Mouse (Mus musculus) megakaryocyte progenitor cell, adult 5-6 weeks (primary cell): ENCODE data around the gene Tas1r3. TPM values are rescaled to one million over a fixed set of nuclear protein-coding genes. Genes with fewer than 3 reads are reported as not detected.

Experiments
- total RNA-seq, 2 experiments: library from RNA; stranded (forward) in 1 of 2; stranded (reverse) in 1 of 2; fragments of 157-497, 149-512 nt in 1 of 2; fragments of 200-1000 nt in 1 of 2; gene quantifications; 2 replicates each; pipeline versions ENCODE4 v1.2.3 to v1.2.4; 2015 to 2017

Gene Tas1r3
- total RNA-seq, 2 experiments from 2014 or later = 0.07 to 0.17 TPM

Other genes with a start within 250 kb of the Tas1r3 start
- gene Cdk11b, start 238.5 kb downstream of the Tas1r3 start, total RNA-seq (2015) = 34.5 and 39.3 TPM in 2 replicates
- 50.7 and 56.0 TPM in 2 replicates for gene Cdk11b, start 238.5 kb downstream of the Tas1r3 start, total RNA-seq (2017)
- gene Gm10563, start 218.0 kb downstream of the Tas1r3 start, total RNA-seq (2015) = not detected in 2 replicates
- gene Gm10563, start 218.0 kb downstream of the Tas1r3 start, total RNA-seq (2017) = not detected in 2 replicates
- 0.12 and 0.20 TPM in 2 replicates for gene Mmp23, start 210.0 kb downstream of the Tas1r3 start, total RNA-seq (2015)
- not detected in 2 replicates for gene Mmp23, start 210.0 kb downstream of the Tas1r3 start, total RNA-seq (2017)
- gene Mib2, start 194.2 kb downstream of the Tas1r3 start, total RNA-seq (2015) = 3.1 and 3.6 TPM in 2 replicates
- gene Mib2, start 194.2 kb downstream of the Tas1r3 start, total RNA-seq (2017) = 19.7 and 24.5 TPM in 2 replicates
- 2.2 and 2.4 TPM in 2 replicates for gene Fndc10, start 169.0 kb downstream of the Tas1r3 start, total RNA-seq (2015)
- gene Fndc10, start 169.0 kb downstream of the Tas1r3 start, total RNA-seq (2017) = 1.6 and 2.6 TPM in 2 replicates
- gene Ssu72, start 158.6 kb downstream of the Tas1r3 start, total RNA-seq (2015) = 90.2 and 93.9 TPM in 2 replicates
- gene Ssu72, start 158.6 kb downstream of the Tas1r3 start, total RNA-seq (2017) = 101 and 105 TPM in 2 replicates
- 0.37 and 0.44 TPM in 2 replicates for gene Tmem240, start 128.6 kb downstream of the Tas1r3 start, total RNA-seq (2015)
- gene Tmem240, start 128.6 kb downstream of the Tas1r3 start, total RNA-seq (2017) = 0.04 and 0.57 TPM in 2 replicates
- gene Atad3a, start 102.3 kb downstream of the Tas1r3 start, total RNA-seq (2015) = 57.0 and 58.9 TPM in 2 replicates
- 69.8 and 90.6 TPM in 2 replicates for gene Atad3a, start 102.3 kb downstream of the Tas1r3 start, total RNA-seq (2017)
- 0.22 and 0.37 TPM in 2 replicates for gene Vwa1, start 88.7 kb downstream of the Tas1r3 start, total RNA-seq (2015)
- gene Vwa1, start 88.7 kb downstream of the Tas1r3 start, total RNA-seq (2017) = 0.24 and 0.42 TPM in 2 replicates
- gene Tmem88b, start 77.5 kb downstream of the Tas1r3 start, total RNA-seq (2015) = not detected in 2 replicates
- not detected in 2 replicates for gene Tmem88b, start 77.5 kb downstream of the Tas1r3 start, total RNA-seq (2017)
- gene Ankrd65, start 72.9 kb downstream of the Tas1r3 start, total RNA-seq (2015) = not detected in 2 replicates
- gene Ankrd65, start 72.9 kb downstream of the Tas1r3 start, total RNA-seq (2017) = not detected in 2 replicates
- 203 and 210 TPM in 2 replicates for gene Mrpl20, start 60.5 kb downstream of the Tas1r3 start, total RNA-seq (2015)
- gene Mrpl20, start 60.5 kb downstream of the Tas1r3 start, total RNA-seq (2017) = 70.0 and 102 TPM in 2 replicates
- gene Ccnl2, start 50.9 kb downstream of the Tas1r3 start, total RNA-seq (2015) = 54.0 and 63.6 TPM in 2 replicates
- 80.8 and 88.0 TPM in 2 replicates for gene Ccnl2, start 50.9 kb downstream of the Tas1r3 start, total RNA-seq (2017)
- 107 and 111 TPM in 2 replicates for gene Aurkaip1, start 32.1 kb downstream of the Tas1r3 start, total RNA-seq (2015)
- gene Aurkaip1, start 32.1 kb downstream of the Tas1r3 start, total RNA-seq (2017) = 128 and 137 TPM in 2 replicates
- gene Mxra8, start 23.7 kb downstream of the Tas1r3 start, total RNA-seq (2015) = not detected in 2 replicates
- not detected in 2 replicates for gene Mxra8, start 23.7 kb downstream of the Tas1r3 start, total RNA-seq (2017)
- 9.6 and 9.9 TPM in 2 replicates for gene Dvl1, start 16.0 kb downstream of the Tas1r3 start, total RNA-seq (2015)
- gene Dvl1, start 16.0 kb downstream of the Tas1r3 start, total RNA-seq (2017) = 12.8 and 13.0 TPM in 2 replicates
- 7.6 and 7.8 TPM in 2 replicates for gene Cptp, start 6.1 kb upstream of the Tas1r3 start, total RNA-seq (2015)
- 8.8 and 9.2 TPM in 2 replicates for gene Cptp, start 6.1 kb upstream of the Tas1r3 start, total RNA-seq (2017)
- gene Ints11, start 6.2 kb upstream of the Tas1r3 start, total RNA-seq (2015) = 26.8 and 47.5 TPM in 2 replicates
- gene Ints11, start 6.2 kb upstream of the Tas1r3 start, total RNA-seq (2017) = 28.5 and 35.9 TPM in 2 replicates
- gene Pusl1, start 28.4 kb upstream of the Tas1r3 start, total RNA-seq (2015) = 18.7 and 22.5 TPM in 2 replicates
- 19.3 and 33.7 TPM in 2 replicates for gene Pusl1, start 28.4 kb upstream of the Tas1r3 start, total RNA-seq (2017)
- gene Acap3, start 28.5 kb upstream of the Tas1r3 start, total RNA-seq (2015) = 7.9 and 8.3 TPM in 2 replicates
- gene Acap3, start 28.5 kb upstream of the Tas1r3 start, total RNA-seq (2017) = 6.2 and 6.7 TPM in 2 replicates
- gene Ube2j2, start 80.5 kb upstream of the Tas1r3 start, total RNA-seq (2015) = 60.5 and 84.8 TPM in 2 replicates
- gene Ube2j2, start 80.5 kb upstream of the Tas1r3 start, total RNA-seq (2017) = 97.5 and 98.7 TPM in 2 replicates
- 105 and 126 TPM in 2 replicates for gene C1qtnf12, start 99.0 kb upstream of the Tas1r3 start, total RNA-seq (2015)
- gene C1qtnf12, start 99.0 kb upstream of the Tas1r3 start, total RNA-seq (2017) = 30.6 and 39.6 TPM in 2 replicates
- 10.5 and 10.6 TPM in 2 replicates for gene B3galt6, start 129.3 kb upstream of the Tas1r3 start, total RNA-seq (2015)
- 11.4 and 12.9 TPM in 2 replicates for gene B3galt6, start 129.3 kb upstream of the Tas1r3 start, total RNA-seq (2017)
- gene Sdf4, start 129.5 kb upstream of the Tas1r3 start, total RNA-seq (2015) = 52.6 and 54.4 TPM in 2 replicates
- gene Sdf4, start 129.5 kb upstream of the Tas1r3 start, total RNA-seq (2017) = 188 and 205 TPM in 2 replicates
- 1.6 and 2.0 TPM in 2 replicates for gene Tnfrsf4, start 150.5 kb upstream of the Tas1r3 start, total RNA-seq (2015)
- gene Tnfrsf4, start 150.5 kb upstream of the Tas1r3 start, total RNA-seq (2017) = 0.37 and 0.57 TPM in 2 replicates
- 0.76 and 4.5 TPM in 2 replicates for gene Tnfrsf18, start 162.8 kb upstream of the Tas1r3 start, total RNA-seq (2015)
- 1.9 and 2.0 TPM in 2 replicates for gene Tnfrsf18, start 162.8 kb upstream of the Tas1r3 start, total RNA-seq (2017)
- not detected in 2 replicates for gene Ttll10, start 196.1 kb upstream of the Tas1r3 start, total RNA-seq (2015)
- not detected in 2 replicates for gene Ttll10, start 196.1 kb upstream of the Tas1r3 start, total RNA-seq (2017)
- 16.9 and 24.7 TPM in 2 replicates for gene 9430015G10Rik, start 246.6 kb upstream of the Tas1r3 start, total RNA-seq (2015)
- gene 9430015G10Rik, start 246.6 kb upstream of the Tas1r3 start, total RNA-seq (2017) = 28.3 and 33.7 TPM in 2 replicates